8 mouse cellular contexts compared by ENCODE assay signal in genomic region chr1:135312201-135312600, GRCm38 (mm10). TPM values are rescaled to one million over a fixed set of nuclear protein-coding genes. Genes with fewer than 3 reads are reported as not detected.
DNase-seq lines count a peak whose midpoint lies in the region; ATAC-seq and TF ChIP-seq lines count a peak whose summit lies in the region.

No protein-coding gene starts in this region.

- peaks cover 26% of the 10 kb centered on the region for H3K36me3 ChIP-seq in heart, embryonic 15.5 days
- H3K36me3 ChIP-seq in MEL (ENCODE audit: control insufficient read depth in 1 of 2, insufficient read depth in 2 of 2, low read length in 2 of 2): peaks cover 9 to 17% of the 10 kb centered on the region in 2 experiments
- H3K36me3 ChIP-seq in hindbrain, embryonic 13.5 days: peaks cover 27% of the 10 kb centered on the region
- H3K36me3 ChIP-seq in midbrain, embryonic 10.5 days: peaks cover 37% of the 10 kb centered on the region

- peak overlapping the region; percentile 90; the same call in 1 of the 2 replicates for H3K9ac ChIP-seq in heart, embryonic 15.5 days
- H3K9ac ChIP-seq in MEL (ENCODE audit: control insufficient read depth, low read depth, low read length, poor library complexity, severe bottlenecking): peak overlapping the region; percentile 96
- H3K9ac ChIP-seq in hindbrain, embryonic 13.5 days: peak overlapping the region; percentile 97

- intact Hi-C loops in heart, postnatal 25 days (cut with DNase I): loop anchor here (2.0 to 5.0 kb wide), 2 partner anchors 29 to 55 kb away; no protein-coding TSS in a partner anchor

- DNase-seq in heart, postnatal 25 days (ENCODE audit: low spot score): no peak
- no peak for DNase-seq in MEL (ENCODE audit: low read depth, low spot score)
- DNase-seq in midbrain, embryonic 10.5 days (ENCODE audit: low spot score): no peak
- DNase-seq in layer of hippocampus, adult 9-11 months: no peak
- DNase-seq in adrenal gland, adult 2 months: no peak

- no peak for ATAC-seq in heart, embryonic 15.5 days (replicated peaks; ENCODE audit: insufficient number of reproducible peaks, insufficient read depth, low FRiP score, low read depth)
- ATAC-seq in hindbrain, embryonic 13.5 days (ENCODE audit: low FRiP score): no peak
- ATAC-seq in erythroid progenitor cell, adult 5-6 weeks (replicated peaks; ENCODE audit: low FRiP score, poor library complexity, severe bottlenecking): no peak

- TF ChIP-seq CTCF in MEL (IDR thresholded peaks at IDR 0.05 in 2 of 3, conservative IDR thresholded peaks at IDR 0.05 in 1 of 3; ENCODE audit: control insufficient read depth in 1 of 3, insufficient read depth in 1 of 3, low read depth in 2 of 3, low read length in 3 of 3, poor library complexity in 1 of 3, severe bottlenecking in 1 of 3): no peak

- TF ChIP-seq RAD21 in MEL (IDR thresholded peaks at IDR 0.05; ENCODE audit: low read depth, low read length): no peak

- H3K27me3 ChIP-seq in heart, embryonic 15.5 days: no peaks in the 10 kb centered on the region
- H3K27me3 ChIP-seq in MEL (ENCODE audit: control insufficient read depth in 1 of 2, insufficient read depth in 2 of 2, low read length in 2 of 2): no peaks in the 10 kb centered on the region
- peaks cover 9% of the 10 kb centered on the region; the same call in 1 of the 2 replicates for H3K27me3 ChIP-seq in hindbrain, embryonic 13.5 days
- H3K27me3 ChIP-seq in midbrain, embryonic 10.5 days (ENCODE audit: low read depth, poor library complexity, severe bottlenecking): no peaks in the 10 kb centered on the region

- no peak overlapping the region for H3K27ac ChIP-seq in heart, embryonic 15.5 days
- H3K27ac ChIP-seq in MEL (ENCODE audit: control insufficient read depth, low read depth, low read length): no peak overlapping the region
- no peak overlapping the region for H3K27ac ChIP-seq in hindbrain, embryonic 13.5 days
- no peak overlapping the region for H3K27ac ChIP-seq in midbrain, embryonic 10.5 days (replicated peaks)

- H3K4me3 ChIP-seq in heart, embryonic 15.5 days: peak overlapping the region; percentile 74
- peak overlapping the region; percentile 89 to 96 for H3K4me3 ChIP-seq in MEL (ENCODE audit: control insufficient read depth in 1 of 2, insufficient read depth in 1 of 2, low read depth in 2 of 2, low read length in 2 of 2)
- peak overlapping the region; percentile 89 for H3K4me3 ChIP-seq in hindbrain, embryonic 13.5 days
- peak overlapping the region; percentile 94 for H3K4me3 ChIP-seq in midbrain, embryonic 10.5 days

- peaks cover 21% of the 10 kb centered on the region for H3K4me1 ChIP-seq in heart, embryonic 15.5 days (replicated peaks)
- H3K4me1 ChIP-seq in MEL (ENCODE audit: control insufficient read depth in 1 of 2, insufficient read depth in 2 of 2, low read length in 2 of 2): peaks cover 4 to 13% of the 10 kb centered on the region in 2 experiments; a peak in 3 of 4 replicates
- H3K4me1 ChIP-seq in hindbrain, embryonic 13.5 days (replicated peaks): peaks cover 22% of the 10 kb centered on the region
- H3K4me1 ChIP-seq in midbrain, embryonic 10.5 days: peaks cover 20% of the 10 kb centered on the region

- peak overlapping the region; percentile 76 for H3K4me2 ChIP-seq in heart, embryonic 15.5 days
- H3K4me2 ChIP-seq in hindbrain, embryonic 13.5 days: peak overlapping the region; percentile 74

- no peaks in the 10 kb centered on the region for H3K9me3 ChIP-seq in heart, embryonic 15.5 days (replicated peaks)
- no peaks in the 10 kb centered on the region for H3K9me3 ChIP-seq in MEL (replicated peaks; ENCODE audit: insufficient read depth, low read length)
- no peaks in the 10 kb centered on the region for H3K9me3 ChIP-seq in hindbrain, embryonic 13.5 days
- no peaks in the 10 kb centered on the region for H3K9me3 ChIP-seq in midbrain, embryonic 10.5 days (replicated peaks)

- no peak for TF ChIP-seq POLR2A in MEL (IDR thresholded peaks at IDR 0.05; ENCODE audit: control insufficient read depth in 1 of 2, insufficient read depth in 1 of 2, low read depth in 1 of 2, low read length in 2 of 2, poor library complexity in 1 of 2)

- TF ChIP-seq EP300 in MEL (IDR thresholded peaks at IDR 0.05; ENCODE audit: low read depth in 1 of 2, low read length in 2 of 2): no peak

- H3K79me2 ChIP-seq in MEL (ENCODE audit: control insufficient read depth, insufficient read depth, low read length, poor library complexity): peaks cover 36% of the 10 kb centered on the region

- WGBS in heart, embryonic 15.5 days: 54% methylated on average over 4 of the region's 4 CpGs
- WGBS in hindbrain, embryonic 13.5 days: 90% methylated on average over 4 of the region's 4 CpGs
- 91% methylated on average over 4 of the region's 4 CpGs for WGBS in midbrain, embryonic 10.5 days

TF ChIP-seq in MEL, 35 proteins besides CTCF, POLR2A, EP300 and RAD21 (continues in another document):
- TF ChIP-seq MAX (IDR thresholded peaks at IDR 0.05; ENCODE audit: low read length) (no peak), USF1 (IDR thresholded peaks at IDR 0.05; ENCODE audit: low read depth, low read length) (no peak), MXI1 (IDR thresholded peaks at IDR 0.05; ENCODE audit: low read depth, low read length) (no peak), GABPA (IDR thresholded peaks at IDR 0.05; ENCODE audit: low read depth, low read length) (no peak), TCF12 (IDR thresholded peaks at IDR 0.05; ENCODE audit: low read depth, low read length) (no peak), GATA1 (IDR thresholded peaks at IDR 0.05; ENCODE audit: low read depth, low read length) (no peak), RCOR1 (IDR thresholded peaks at IDR 0.05; ENCODE audit: low read depth, low read length) (no peak), ZMIZ1 (IDR thresholded peaks at IDR 0.05; ENCODE audit: low read depth, low read length) (no peak), UBTF (IDR thresholded peaks at IDR 0.05; ENCODE audit: borderline replicate concordance, insufficient read depth, low read depth, low read length) (no peak), SIN3A (IDR thresholded peaks at IDR 0.05; ENCODE audit: low read length) (no peak; the same call in 1 of the 2 replicates)

RNA-seq across cellular contexts. Expression of gene Timm17a, which starts 1.4 kb away (rescaled TPM):
- 287 and 387 TPM in 2 replicates for polyA plus RNA-seq in heart, embryonic 15.5 days (2015; fragmentation: Nextera tagmentation; extraction: Ambion mirVana)
- total RNA-seq in heart, postnatal 25 days (2021): 100 to 1,000 TPM; 391 to 392 TPM
- total RNA-seq in MEL (2012; rRNA removed): 177 and 182 TPM in 2 replicates
- 100 to 1,000 TPM in 1 of 2 experiments, not detected in 1; 315 TPM for polyA plus RNA-seq in MEL (2012; ENCODE audit: insufficient read depth in 1 of 2, insufficient read length in 2 of 2, low read depth in 1 of 2, low replicate concordance in 2 of 2, missing spikeins in 1 of 2)
- 145 and 164 TPM in 2 replicates for polyA plus RNA-seq in hindbrain, embryonic 13.5 days (2015; fragmentation: Nextera tagmentation; extraction: Ambion mirVana)
- polyA plus RNA-seq in midbrain, embryonic 10.5 days (2016; fragmentation: Nextera tagmentation; extraction: Ambion mirVana): 192 and 200 TPM in 2 replicates
- 9.7 and 11.3 TPM in 2 replicates for total RNA-seq in erythroid progenitor cell, adult 5-6 weeks (2015; ENCODE audit: low replicate concordance)
- total RNA-seq in erythroid progenitor cell, adult 5-6 weeks (2017; ENCODE audit: low replicate concordance): 1.7 and 14.2 TPM in 2 replicates
- total RNA-seq in adrenal gland, adult 2 months (2021): 100 to 1,000 TPM; 174 to 237 TPM
- 40.7 and 54.2 TPM in 2 replicates for polyA plus RNA-seq in adrenal gland, adult 2 months (2012; rRNA removed)

RNA-seq across cellular contexts. Expression of gene Lmod1, which starts 12.4 kb away (rescaled TPM):
- polyA plus RNA-seq in heart, embryonic 15.5 days (2015; fragmentation: Nextera tagmentation; extraction: Ambion mirVana): 2.0 and 3.6 TPM in 2 replicates
- total RNA-seq in heart, postnatal 25 days (2021): 1 to 10 TPM; 2.7 to 3.8 TPM
- total RNA-seq in MEL (2012; rRNA removed): not detected in 2 replicates
- not detected for polyA plus RNA-seq in MEL (2012; ENCODE audit: insufficient read depth in 1 of 2, insufficient read length in 2 of 2, low read depth in 1 of 2, low replicate concordance in 2 of 2, missing spikeins in 1 of 2)
- polyA plus RNA-seq in hindbrain, embryonic 13.5 days (2015; fragmentation: Nextera tagmentation; extraction: Ambion mirVana): 0.29 and 0.31 TPM in 2 replicates
- polyA plus RNA-seq in midbrain, embryonic 10.5 days (2016; fragmentation: Nextera tagmentation; extraction: Ambion mirVana): 0.46 and 0.62 TPM in 2 replicates
- total RNA-seq in erythroid progenitor cell, adult 5-6 weeks (2015; ENCODE audit: low replicate concordance): not detected in 2 replicates
- not detected in 2 replicates for total RNA-seq in erythroid progenitor cell, adult 5-6 weeks (2017; ENCODE audit: low replicate concordance)
- 1 to 10 TPM; 2.1 to 2.6 TPM for total RNA-seq in adrenal gland, adult 2 months (2021)
- 0.77 and 1.1 TPM in 2 replicates for polyA plus RNA-seq in adrenal gland, adult 2 months (2012; rRNA removed)

RNA-seq across cellular contexts. Expression of gene Rnpep, which starts 28.3 kb away (rescaled TPM):
- polyA plus RNA-seq in heart, embryonic 15.5 days (2015; fragmentation: Nextera tagmentation; extraction: Ambion mirVana): 47.2 and 63.0 TPM in 2 replicates
- 10 to 100 TPM; 22.1 TPM for total RNA-seq in heart, postnatal 25 days (2021)
- 6.5 and 8.1 TPM in 2 replicates for total RNA-seq in MEL (2012; rRNA removed)
- 10 to 100 TPM in 1 of 2 experiments, not detected in 1; 17.4 TPM for polyA plus RNA-seq in MEL (2012; ENCODE audit: insufficient read depth in 1 of 2, insufficient read length in 2 of 2, low read depth in 1 of 2, low replicate concordance in 2 of 2, missing spikeins in 1 of 2)
- 101 and 102 TPM in 2 replicates for polyA plus RNA-seq in hindbrain, embryonic 13.5 days (2015; fragmentation: Nextera tagmentation; extraction: Ambion mirVana)
- polyA plus RNA-seq in midbrain, embryonic 10.5 days (2016; fragmentation: Nextera tagmentation; extraction: Ambion mirVana): 94.7 and 97.5 TPM in 2 replicates
- 15.5 and 15.9 TPM in 2 replicates for total RNA-seq in erythroid progenitor cell, adult 5-6 weeks (2015; ENCODE audit: low replicate concordance)
- total RNA-seq in erythroid progenitor cell, adult 5-6 weeks (2017; ENCODE audit: low replicate concordance): 11.9 and 14.6 TPM in 2 replicates
- total RNA-seq in adrenal gland, adult 2 months (2021): 10 to 100 TPM; 50.5 to 60.8 TPM
- polyA plus RNA-seq in adrenal gland, adult 2 months (2012; rRNA removed): 41.1 and 41.6 TPM in 2 replicates

RNA-seq across cellular contexts. Expression of gene Elf3, which starts 53.8 kb away (rescaled TPM):
- polyA plus RNA-seq in heart, embryonic 15.5 days (2015; fragmentation: Nextera tagmentation; extraction: Ambion mirVana): 1.4 and 2.6 TPM in 2 replicates
- total RNA-seq in heart, postnatal 25 days (2021): not detected
- not detected in 2 replicates for total RNA-seq in MEL (2012; rRNA removed)
- not detected for polyA plus RNA-seq in MEL (2012; ENCODE audit: insufficient read depth in 1 of 2, insufficient read length in 2 of 2, low read depth in 1 of 2, low replicate concordance in 2 of 2, missing spikeins in 1 of 2)
- 0.19 TPM in 2 replicates for polyA plus RNA-seq in hindbrain, embryonic 13.5 days (2015; fragmentation: Nextera tagmentation; extraction: Ambion mirVana)
- polyA plus RNA-seq in midbrain, embryonic 10.5 days (2016; fragmentation: Nextera tagmentation; extraction: Ambion mirVana): 0.77 and 1.6 TPM in 2 replicates
- not detected in 2 replicates for total RNA-seq in erythroid progenitor cell, adult 5-6 weeks (2015; ENCODE audit: low replicate concordance)
- not detected in 2 replicates for total RNA-seq in erythroid progenitor cell, adult 5-6 weeks (2017; ENCODE audit: low replicate concordance)
- under 1 TPM in 1 of 2 experiments, not detected in 1; 0.38 TPM for total RNA-seq in adrenal gland, adult 2 months (2021)
- polyA plus RNA-seq in adrenal gland, adult 2 months (2012; rRNA removed): 0.10 and 0.46 TPM in 2 replicates
